Mouse (Mus musculus) ES-Bruce4 (cell line): Measurements from ENCODE around the gene Arhgap15.

Experiments used
- EP300 ChIP-seq: IDR thresholded peaks from 2 replicates; pipeline ENCODE4 v1.6.1; 2011; ENCODE audit warnings: low read depth, low read length; ENCODE audit not compliant: insufficient read depth
- POLR2A ChIP-seq: IDR thresholded peaks from one replicate; pipeline ENCODE4 v1.8.1; 2011; ENCODE audit warnings: low read length; ENCODE audit not compliant: insufficient read depth

DNA sequence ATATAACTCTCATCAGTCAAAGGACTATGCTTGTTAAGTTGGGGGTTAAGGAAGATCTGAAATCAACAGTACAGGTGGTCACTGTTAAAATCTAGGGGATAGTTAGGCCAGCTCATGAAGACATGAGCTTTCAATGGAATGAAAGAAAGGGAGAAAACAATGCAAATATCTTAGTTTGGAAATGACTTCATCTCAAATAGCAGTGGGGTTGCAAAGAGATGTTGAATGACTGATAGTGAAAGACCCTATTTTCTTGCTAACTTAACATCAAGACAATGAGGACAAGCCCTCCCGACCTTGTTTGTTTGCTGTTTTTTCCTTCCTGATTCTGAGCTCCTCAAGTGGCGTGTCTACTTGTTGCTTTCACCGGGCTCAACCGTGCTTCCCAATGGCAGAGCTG, 597.6 kb downstream of the Arhgap15 start:
- TF ChIP-seq POLR2A (no peak), EP300 (no peak)
